Mouse (Mus musculus): ENCODE results near the gene Epm2aip1. TPM values are rescaled to one million over a fixed set of nuclear protein-coding genes. Genes with fewer than 3 reads are reported as not detected.

Gene Epm2aip1
- polyA plus RNA-seq (2012; rRNA removed): 20.0 and 40.4 TPM in 2 replicates

GRCm38 (mm10) chr9:111271434-111272160, at the start of gene Epm2aip1, which contains the start of gene Mlh1:
Gene Epm2aip1 (plus strand): TSS chr9:111271929.
Gene Mlh1 (minus strand): TSS chr9:111271791.

GRCm38 (mm10) chr9:111311031-111311842, 39.5 kb downstream of the Epm2aip1 start, which contains the start of gene Trank1:
Gene Trank1 (plus strand): TSS chr9:111311739.

Other genes starting within 250 kb of the Epm2aip1 start
- gene Ccrl2, start 214.4 kb upstream of the Epm2aip1 start, polyA plus RNA-seq (2012; rRNA removed): 0.80 and 1.2 TPM in 2 replicates
- 48.8 and 73.3 TPM in 2 replicates for gene Lrrfip2, start 154.3 kb upstream of the Epm2aip1 start, polyA plus RNA-seq (2012; rRNA removed)
- gene Mlh1, start 138 bp upstream of the Epm2aip1 start, polyA plus RNA-seq (2012; rRNA removed): 44.1 and 59.3 TPM in 2 replicates
- gene Trank1, start 39.8 kb downstream of the Epm2aip1 start, polyA plus RNA-seq (2012; rRNA removed): 1.6 and 2.3 TPM in 2 replicates
- 0.59 and 0.72 TPM in 2 replicates for gene Dclk3, start 167.2 kb downstream of the Epm2aip1 start, polyA plus RNA-seq (2012; rRNA removed)

All from central nervous system, embryonic 11.5 days (tissue).